Mouse (Mus musculus): ENCODE measurements at regions not wholly inside any gene's neighbourhood (a gene's known extent, or its start where the extent isn't known, plus 50 kb on each side); places are given as distances from the start of the nearest gene placed in this dataset.

GRCm38 (mm10) chr3:60897628-60898269 is 104.8 kb upstream of the P2ry1 start:
- DNase-seq (ENCODE audit: low read depth in 1 of 2, low spot score in 2 of 2) = no peak
- Histone ChIP-seq H3K4me1 (ENCODE audit: control insufficient read depth, insufficient read depth, insufficient read length) (no peaks in the 10 kb centered on the region), H3K27me3 (ENCODE audit: control insufficient read depth, insufficient read depth, low read length) (no peaks in the 10 kb centered on the region), H3K27ac (ENCODE audit: insufficient read depth, low read length) (no peak overlapping the region), H3K4me3 (ENCODE audit: extremely low read depth, insufficient read depth, insufficient read length) (no peak overlapping the region), H3K36me3 (ENCODE audit: control insufficient read depth, insufficient read depth, low read length) (no peaks in the 10 kb centered on the region)
- 89% methylated on average over 5 of the region's 5 CpGs for WGBS
- TF ChIP-seq POLR2A (IDR thresholded peaks at IDR 0.05; ENCODE audit: low read depth, low read length) = no peak
- TF ChIP-seq CTCF (IDR thresholded peaks at IDR 0.05; ENCODE audit: extremely low read depth, insufficient read depth, insufficient read length, insufficient replicate concordance) = no peak

GRCm38 (mm10) chr3:60898720-60899119 is 103.9 kb upstream of the P2ry1 start:
- no peaks in the 10 kb centered on the region for H3K36me3 ChIP-seq (ENCODE audit: control insufficient read depth, insufficient read depth, low read length)
- DNase-seq (ENCODE audit: low read depth in 1 of 2, low spot score in 2 of 2) = no peak
- H3K4me1 ChIP-seq (ENCODE audit: control insufficient read depth, insufficient read depth, insufficient read length) = no peaks in the 10 kb centered on the region
- H3K27me3 ChIP-seq (ENCODE audit: control insufficient read depth, insufficient read depth, low read length) = no peaks in the 10 kb centered on the region
- WGBS = 59% methylated on average over 1 of the region's 1 CpGs
- TF ChIP-seq POLR2A (IDR thresholded peaks at IDR 0.05; ENCODE audit: low read depth, low read length) (no peak), CTCF (IDR thresholded peaks at IDR 0.05; ENCODE audit: extremely low read depth, insufficient read depth, insufficient read length, insufficient replicate concordance) (no peak)
- H3K27ac ChIP-seq (ENCODE audit: insufficient read depth, low read length) = no peak overlapping the region
- no peak overlapping the region for H3K4me3 ChIP-seq (ENCODE audit: extremely low read depth, insufficient read depth, insufficient read length)

DNA sequence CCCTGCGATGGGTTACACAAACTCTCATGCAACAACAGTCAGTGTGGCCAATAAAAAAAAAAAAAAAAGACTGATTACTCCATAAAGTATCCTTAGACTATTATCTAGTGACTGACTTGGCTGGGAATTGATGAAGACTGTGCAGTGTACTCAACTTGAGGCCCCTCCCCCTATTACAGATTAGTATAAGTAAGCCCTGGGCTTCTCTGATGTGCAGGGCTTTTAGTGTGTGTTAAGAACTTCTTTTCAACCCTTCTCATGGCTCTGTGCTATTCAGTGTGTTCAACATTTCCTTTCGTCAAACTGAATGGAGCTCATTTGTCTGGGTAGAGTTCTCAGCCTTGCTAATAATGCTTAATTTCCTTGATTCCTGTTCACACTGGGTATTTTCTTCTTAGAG is 101.0 kb upstream of the P2ry1 start:
- no peak overlapping the region for H3K4me3 ChIP-seq (ENCODE audit: extremely low read depth, insufficient read depth, insufficient read length)
- WGBS = 87% methylated on average over 2 of the region's 2 CpGs
- H3K4me1 ChIP-seq (ENCODE audit: control insufficient read depth, insufficient read depth, insufficient read length) = no peaks in the 10 kb centered on the region
- no peak for DNase-seq (ENCODE audit: low read depth in 1 of 2, low spot score in 2 of 2)
- no peaks in the 10 kb centered on the region for H3K36me3 ChIP-seq (ENCODE audit: control insufficient read depth, insufficient read depth, low read length)
- H3K27me3 ChIP-seq (ENCODE audit: control insufficient read depth, insufficient read depth, low read length) = no peaks in the 10 kb centered on the region
- H3K27ac ChIP-seq (ENCODE audit: insufficient read depth, low read length) = no peak overlapping the region
- TF ChIP-seq POLR2A (IDR thresholded peaks at IDR 0.05; ENCODE audit: low read depth, low read length) = no peak
- no peak for TF ChIP-seq CTCF (IDR thresholded peaks at IDR 0.05; ENCODE audit: extremely low read depth, insufficient read depth, insufficient read length, insufficient replicate concordance)

GRCm38 (mm10) chr3:60916411-60916810 is 86.2 kb upstream of the P2ry1 start:
- no peak for DNase-seq (ENCODE audit: low read depth in 1 of 2, low spot score in 2 of 2)
- no peaks in the 10 kb centered on the region for H3K36me3 ChIP-seq (ENCODE audit: control insufficient read depth, insufficient read depth, low read length)
- TF ChIP-seq CTCF (IDR thresholded peaks at IDR 0.05; ENCODE audit: extremely low read depth, insufficient read depth, insufficient read length, insufficient replicate concordance) = no peak
- WGBS = 61% methylated on average over 1 of the region's 1 CpGs
- H3K27me3 ChIP-seq (ENCODE audit: control insufficient read depth, insufficient read depth, low read length) = no peaks in the 10 kb centered on the region
- no peaks in the 10 kb centered on the region for H3K4me1 ChIP-seq (ENCODE audit: control insufficient read depth, insufficient read depth, insufficient read length)
- no peak overlapping the region for H3K27ac ChIP-seq (ENCODE audit: insufficient read depth, low read length)
- no peak overlapping the region for H3K4me3 ChIP-seq (ENCODE audit: extremely low read depth, insufficient read depth, insufficient read length)

DNA sequence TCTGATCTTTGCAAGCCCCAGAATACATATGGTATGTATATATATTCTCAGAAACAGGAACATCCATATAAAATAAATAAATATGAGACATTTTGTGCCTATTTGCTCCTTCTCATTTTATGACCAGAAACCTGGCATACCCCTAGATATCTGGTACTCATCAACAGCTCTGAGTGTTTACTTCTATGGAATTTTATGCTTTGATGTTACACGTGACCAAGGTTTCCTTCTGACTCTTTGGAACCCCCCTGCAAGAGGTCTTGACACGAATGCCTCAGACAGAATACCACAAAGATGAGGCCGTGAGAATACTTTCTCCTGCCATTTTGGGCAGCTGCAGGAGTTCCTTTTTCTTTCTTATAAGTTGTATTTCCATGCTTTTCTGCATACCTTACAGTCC is 85.3 kb upstream of the P2ry1 start:
- no peak for DNase-seq (ENCODE audit: low read depth in 1 of 2, low spot score in 2 of 2)
- WGBS = 87% methylated on average over 3 of the region's 3 CpGs
- Histone ChIP-seq H3K27me3 (ENCODE audit: control insufficient read depth, insufficient read depth, low read length) (no peaks in the 10 kb centered on the region), H3K4me1 (ENCODE audit: control insufficient read depth, insufficient read depth, insufficient read length) (no peaks in the 10 kb centered on the region), H3K27ac (ENCODE audit: insufficient read depth, low read length) (no peak overlapping the region), H3K36me3 (ENCODE audit: control insufficient read depth, insufficient read depth, low read length) (no peaks in the 10 kb centered on the region), H3K4me3 (ENCODE audit: extremely low read depth, insufficient read depth, insufficient read length) (no peak overlapping the region)
- no peak for TF ChIP-seq POLR2A (IDR thresholded peaks at IDR 0.05; ENCODE audit: low read depth, low read length)
- TF ChIP-seq CTCF (IDR thresholded peaks at IDR 0.05; ENCODE audit: extremely low read depth, insufficient read depth, insufficient read length, insufficient replicate concordance) = no peak

- Histone ChIP-seq H3K36me3 (ENCODE audit: control insufficient read depth, insufficient read depth, low read length) (no peaks in the 10 kb centered on the region), H3K4me3 (ENCODE audit: extremely low read depth, insufficient read depth, insufficient read length) (no peak overlapping the region), H3K27me3 (ENCODE audit: control insufficient read depth, insufficient read depth, low read length) (no peaks in the 10 kb centered on the region), H3K27ac (ENCODE audit: insufficient read depth, low read length) (no peak overlapping the region), H3K4me1 (ENCODE audit: control insufficient read depth, insufficient read depth, insufficient read length) (no peaks in the 10 kb centered on the region)
- DNase-seq (ENCODE audit: low read depth in 1 of 2, low spot score in 2 of 2) = no peak
- TF ChIP-seq POLR2A (IDR thresholded peaks at IDR 0.05; ENCODE audit: low read depth, low read length) = no peak
- TF ChIP-seq CTCF (IDR thresholded peaks at IDR 0.05; ENCODE audit: extremely low read depth, insufficient read depth, insufficient read length, insufficient replicate concordance) = no peak
- WGBS = 89% methylated on average over 9 of the region's 9 CpGs
These were observed 76.5 kb upstream of the P2ry1 start for GRCm38 (mm10) chr3:60926024-60926547.

DNA sequence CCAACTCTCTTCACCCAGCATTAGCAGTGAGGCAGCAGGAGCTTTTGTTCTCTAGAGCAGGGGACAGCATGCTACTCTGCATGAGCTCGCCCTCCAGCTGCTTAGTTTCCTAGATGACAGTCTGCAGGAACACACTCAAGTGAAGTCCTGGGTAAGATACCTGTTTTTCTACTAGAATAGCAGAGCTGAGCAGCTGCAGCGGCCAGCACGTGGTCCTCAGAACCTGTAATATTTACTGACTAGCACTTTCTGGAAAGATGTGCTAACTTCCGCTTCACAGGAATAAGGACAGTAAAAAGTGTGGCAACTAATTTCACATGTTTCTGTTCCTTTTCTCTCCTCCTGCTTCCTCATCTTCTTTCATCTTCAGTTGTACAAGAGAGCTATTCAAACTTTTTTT is 73.7 kb upstream of the P2ry1 start:
- Histone ChIP-seq H3K4me1 (ENCODE audit: control insufficient read depth, insufficient read depth, insufficient read length) (no peaks in the 10 kb centered on the region), H3K27me3 (ENCODE audit: control insufficient read depth, insufficient read depth, low read length) (no peaks in the 10 kb centered on the region), H3K4me3 (ENCODE audit: extremely low read depth, insufficient read depth, insufficient read length) (no peak overlapping the region), H3K27ac (ENCODE audit: insufficient read depth, low read length) (no peak overlapping the region), H3K36me3 (ENCODE audit: control insufficient read depth, insufficient read depth, low read length) (no peaks in the 10 kb centered on the region)
- TF ChIP-seq POLR2A (IDR thresholded peaks at IDR 0.05; ENCODE audit: low read depth, low read length) (no peak), CTCF (IDR thresholded peaks at IDR 0.05; ENCODE audit: extremely low read depth, insufficient read depth, insufficient read length, insufficient replicate concordance) (no peak)
- WGBS = 75% methylated on average over 4 of the region's 4 CpGs
- no peak for DNase-seq (ENCODE audit: low read depth in 1 of 2, low spot score in 2 of 2)
